Mouse (Mus musculus) spleen, adult 2 months (tissue): ENCODE measurements around the gene 6430548M08Rik.

Experiments
- CTCF ChIP-seq: fragments of 200-500 bp; IDR thresholded peaks from 2 replicates; pipeline ENCODE4 v1.5.1; 2011; ENCODE audit warnings: mild to moderate bottlenecking, inconsistent platforms; ENCODE audit not compliant: insufficient read depth, insufficient read length, insufficient replicate concordance; ENCODE audit errors: extremely low read depth
- POLR2A ChIP-seq: fragments of 200-500 bp; IDR thresholded peaks from 2 replicates; pipeline ENCODE4 v1.6.1; 2011; ENCODE audit warnings: low read depth, low read length, inconsistent platforms

GRCm38 (mm10) chr8:120100388-120101067 lies 13.4 kb upstream of the 6430548M08Rik start:
- TF ChIP-seq POLR2A (no peak), CTCF (no peak)
